Mouse (Mus musculus): ENCODE measurements at regions not wholly inside any gene's neighbourhood (a gene's known extent, or its start where the extent isn't known, plus 50 kb on each side); places are given as distances from the start of the nearest gene placed in this dataset.

- Histone ChIP-seq H3K9me3 (replicated peaks; ENCODE audit: control insufficient read depth, low read length) (no peaks in the 10 kb centered on the region), H3K36me3 (replicated peaks; ENCODE audit: control insufficient read depth, insufficient read depth, low read depth, low read length) (no peaks in the 10 kb centered on the region), H3K27ac (replicated peaks; ENCODE audit: low read depth, low read length) (no peak overlapping the region), H3K4me3 (ENCODE audit: low read depth, low read length) (no peak overlapping the region), H3K9ac (replicated peaks; ENCODE audit: low read length) (no peak overlapping the region), H3K27me3 (ENCODE audit: control insufficient read depth, insufficient read depth, low read length) (no peaks in the 10 kb centered on the region), H3K4me2 (ENCODE audit: low read depth, low read length) (no peak overlapping the region), H3K4me1 (ENCODE audit: control insufficient read depth, insufficient read depth, low read length) (no peaks in the 10 kb centered on the region)
- ATAC-seq (replicated peaks; ENCODE audit: insufficient number of reproducible peaks, low FRiP score, low TSS enrichment, low read depth) (no peak), DNase-seq (ENCODE audit: low spot score) (no peak)
- WGBS: 86% methylated on average over 7 of the region's 7 CpGs
Observed at GRCm38 (mm10) chr9:61631097-61631496, 258.9 kb downstream of the Tle3 start.

GRCm38 (mm10) chr9:61627801-61628574 lies 255.8 kb downstream of the Tle3 start:
- Histone ChIP-seq H3K9ac (replicated peaks; ENCODE audit: low read length) (no peak overlapping the region), H3K9me3 (replicated peaks; ENCODE audit: control insufficient read depth, low read length) (no peaks in the 10 kb centered on the region), H3K36me3 (replicated peaks; ENCODE audit: control insufficient read depth, insufficient read depth, low read depth, low read length) (no peaks in the 10 kb centered on the region), H3K4me1 (ENCODE audit: control insufficient read depth, insufficient read depth, low read length) (no peaks in the 10 kb centered on the region), H3K4me2 (ENCODE audit: low read depth, low read length) (no peak overlapping the region), H3K4me3 (ENCODE audit: low read depth, low read length) (no peak overlapping the region), H3K27me3 (ENCODE audit: control insufficient read depth, insufficient read depth, low read length) (no peaks in the 10 kb centered on the region), H3K27ac (replicated peaks; ENCODE audit: low read depth, low read length) (no peak overlapping the region)
- no peak for DNase-seq (ENCODE audit: low spot score)
- no peak for ATAC-seq (replicated peaks; ENCODE audit: insufficient number of reproducible peaks, low FRiP score, low TSS enrichment, low read depth)
- 78% methylated on average over 6 of the region's 6 CpGs for WGBS

- ATAC-seq (replicated peaks; ENCODE audit: insufficient number of reproducible peaks, low FRiP score, low TSS enrichment, low read depth): no peak
- Histone ChIP-seq H3K36me3 (replicated peaks; ENCODE audit: control insufficient read depth, insufficient read depth, low read depth, low read length) (no peaks in the 10 kb centered on the region), H3K4me3 (ENCODE audit: low read depth, low read length) (no peak overlapping the region), H3K9ac (replicated peaks; ENCODE audit: low read length) (no peak overlapping the region), H3K9me3 (replicated peaks; ENCODE audit: control insufficient read depth, low read length) (no peaks in the 10 kb centered on the region), H3K4me1 (ENCODE audit: control insufficient read depth, insufficient read depth, low read length) (peaks cover 6% of the 10 kb centered on the region), H3K27me3 (ENCODE audit: control insufficient read depth, insufficient read depth, low read length) (no peaks in the 10 kb centered on the region), H3K4me2 (ENCODE audit: low read depth, low read length) (no peak overlapping the region), H3K27ac (replicated peaks; ENCODE audit: low read depth, low read length) (no peak overlapping the region)
- WGBS: 48% methylated on average over 7 of the region's 7 CpGs
- DNase-seq (ENCODE audit: low spot score): no peak
Observed at GRCm38 (mm10) chr9:61622933-61623332, 250.8 kb downstream of the Tle3 start.

- Histone ChIP-seq H3K9ac (replicated peaks; ENCODE audit: low read length) (no peak overlapping the region), H3K9me3 (replicated peaks; ENCODE audit: control insufficient read depth, low read length) (no peaks in the 10 kb centered on the region), H3K4me1 (ENCODE audit: control insufficient read depth, insufficient read depth, low read length) (peaks cover 6% of the 10 kb centered on the region), H3K27ac (replicated peaks; ENCODE audit: low read depth, low read length) (no peak overlapping the region), H3K4me2 (ENCODE audit: low read depth, low read length) (no peak overlapping the region), H3K27me3 (ENCODE audit: control insufficient read depth, insufficient read depth, low read length) (no peaks in the 10 kb centered on the region), H3K4me3 (ENCODE audit: low read depth, low read length) (no peak overlapping the region), H3K36me3 (replicated peaks; ENCODE audit: control insufficient read depth, insufficient read depth, low read depth, low read length) (no peaks in the 10 kb centered on the region)
- no peak for ATAC-seq (replicated peaks; ENCODE audit: insufficient number of reproducible peaks, low FRiP score, low TSS enrichment, low read depth)
- WGBS: 73% methylated on average over 5 of the region's 5 CpGs
- DNase-seq (ENCODE audit: low spot score): no peak
Observed at GRCm38 (mm10) chr9:61621939-61622338, 249.8 kb downstream of the Tle3 start.

GRCm38 (mm10) chr9:61620786-61621185 lies 248.6 kb downstream of the Tle3 start:
- no peaks in the 10 kb centered on the region for H3K36me3 ChIP-seq (replicated peaks; ENCODE audit: control insufficient read depth, insufficient read depth, low read depth, low read length)
- WGBS: 64% methylated on average over 2 of the region's 2 CpGs
- H3K9ac ChIP-seq (replicated peaks; ENCODE audit: low read length): no peak overlapping the region
- ATAC-seq (replicated peaks; ENCODE audit: insufficient number of reproducible peaks, low FRiP score, low TSS enrichment, low read depth) (no peak), DNase-seq (ENCODE audit: low spot score) (no peak)
- peaks cover 6% of the 10 kb centered on the region for H3K4me1 ChIP-seq (ENCODE audit: control insufficient read depth, insufficient read depth, low read length)
- no peak overlapping the region for H3K27ac ChIP-seq (replicated peaks; ENCODE audit: low read depth, low read length)
- no peaks in the 10 kb centered on the region for H3K9me3 ChIP-seq (replicated peaks; ENCODE audit: control insufficient read depth, low read length)
- no peak overlapping the region for H3K4me3 ChIP-seq (ENCODE audit: low read depth, low read length)
- no peaks in the 10 kb centered on the region for H3K27me3 ChIP-seq (ENCODE audit: control insufficient read depth, insufficient read depth, low read length)
- H3K4me2 ChIP-seq (ENCODE audit: low read depth, low read length): no peak overlapping the region

- no peak for ATAC-seq (replicated peaks; ENCODE audit: insufficient number of reproducible peaks, low FRiP score, low TSS enrichment, low read depth)
- H3K27me3 ChIP-seq (ENCODE audit: control insufficient read depth, insufficient read depth, low read length): no peaks in the 10 kb centered on the region
- no peak for DNase-seq (ENCODE audit: low spot score)
- no peak overlapping the region for H3K9ac ChIP-seq (replicated peaks; ENCODE audit: low read length)
- 39% methylated on average over 4 of the region's 4 CpGs for WGBS
- H3K4me2 ChIP-seq (ENCODE audit: low read depth, low read length): no peak overlapping the region
- H3K4me1 ChIP-seq (ENCODE audit: control insufficient read depth, insufficient read depth, low read length): peaks cover 6% of the 10 kb centered on the region
- no peak overlapping the region for H3K27ac ChIP-seq (replicated peaks; ENCODE audit: low read depth, low read length)
- H3K36me3 ChIP-seq (replicated peaks; ENCODE audit: control insufficient read depth, insufficient read depth, low read depth, low read length): no peaks in the 10 kb centered on the region
- H3K9me3 ChIP-seq (replicated peaks; ENCODE audit: control insufficient read depth, low read length): no peaks in the 10 kb centered on the region
- H3K4me3 ChIP-seq (ENCODE audit: low read depth, low read length): no peak overlapping the region
Observed at GRCm38 (mm10) chr9:61620105-61620504, 247.9 kb downstream of the Tle3 start.

GRCm38 (mm10) chr9:61618510-61619249 lies 246.5 kb downstream of the Tle3 start:
- 20% methylated on average over 12 of the region's 12 CpGs for WGBS
- H3K27ac ChIP-seq (replicated peaks; ENCODE audit: low read depth, low read length): peak overlapping the region; percentile 56; the same call in 1 of the 2 replicates

GRCm38 (mm10) chr9:61617979-61618378 lies 245.8 kb downstream of the Tle3 start:
- Histone ChIP-seq H3K9me3 (replicated peaks; ENCODE audit: control insufficient read depth, low read length) (no peaks in the 10 kb centered on the region), H3K27ac (replicated peaks; ENCODE audit: low read depth, low read length) (no peak overlapping the region), H3K4me2 (ENCODE audit: low read depth, low read length) (no peak overlapping the region), H3K27me3 (ENCODE audit: control insufficient read depth, insufficient read depth, low read length) (no peaks in the 10 kb centered on the region), H3K36me3 (replicated peaks; ENCODE audit: control insufficient read depth, insufficient read depth, low read depth, low read length) (no peaks in the 10 kb centered on the region), H3K4me1 (ENCODE audit: control insufficient read depth, insufficient read depth, low read length) (peaks cover 6% of the 10 kb centered on the region), H3K9ac (replicated peaks; ENCODE audit: low read length) (no peak overlapping the region), H3K4me3 (ENCODE audit: low read depth, low read length) (no peak overlapping the region)
- ATAC-seq (replicated peaks; ENCODE audit: insufficient number of reproducible peaks, low FRiP score, low TSS enrichment, low read depth) (no peak), DNase-seq (ENCODE audit: low spot score) (peak; percentile 39)
- 32% methylated on average over 8 of the region's 8 CpGs for WGBS

More at GRCm38 (mm10) chr9:61618510-61619249, 246.5 kb downstream of the Tle3 start:
- Histone ChIP-seq H3K4me2 (ENCODE audit: low read depth, low read length) (no peak overlapping the region), H3K9me3 (replicated peaks; ENCODE audit: control insufficient read depth, low read length) (no peaks in the 10 kb centered on the region), H3K27me3 (ENCODE audit: control insufficient read depth, insufficient read depth, low read length) (no peaks in the 10 kb centered on the region), H3K4me1 (ENCODE audit: control insufficient read depth, insufficient read depth, low read length) (peaks cover 6% of the 10 kb centered on the region), H3K4me3 (ENCODE audit: low read depth, low read length) (no peak overlapping the region), H3K9ac (replicated peaks; ENCODE audit: low read length) (no peak overlapping the region), H3K36me3 (replicated peaks; ENCODE audit: control insufficient read depth, insufficient read depth, low read depth, low read length) (no peaks in the 10 kb centered on the region)
- ATAC-seq (replicated peaks; ENCODE audit: insufficient number of reproducible peaks, low FRiP score, low TSS enrichment, low read depth) (peak; percentile 63), DNase-seq (ENCODE audit: low spot score) (peak; percentile 96)

All from embryonic facial prominence, embryonic 11.5 days (tissue).